Mouse (Mus musculus) neural tube, embryonic 12.5 days (tissue): ENCODE results near the gene Cldn9. TPM values are rescaled to one million over a fixed set of nuclear protein-coding genes. Genes with fewer than 3 reads are reported as not detected.

Source experiments
- ATAC-seq: fragments of 200-750 bp; cut with Nextera tagmentation; 2 replicates; pipeline ENCODE4 v1.8.0; 2017; ENCODE audit warnings: low read depth, mild to moderate bottlenecking, moderate TSS enrichment, moderate library complexity; ENCODE audit not compliant: low FRiP score
- H3K27ac ChIP-seq: fragments of 300-500 bp; sonication (generic); 2 replicates; pipeline ENCODE4 v1.5.1; 2016
- H3K27me3 ChIP-seq: fragments of 300-500 bp; sonication (generic); replicated peaks from 2 replicates; pipeline ENCODE4 v1.6.1; 2016; ENCODE audit warnings: mild to moderate bottlenecking
- H3K36me3 ChIP-seq: fragments of 300-500 bp; sonication (generic); 2 replicates; pipeline ENCODE4 v1.6.1; 2016; ENCODE audit warnings: mild to moderate bottlenecking
- H3K4me1 ChIP-seq: fragments of 300-500 bp; sonication (generic); 2 replicates; pipeline ENCODE4 v1.6.1; 2016
- H3K4me2 ChIP-seq: fragments of 300-500 bp; sonication (generic); replicated peaks from 2 replicates; pipeline ENCODE4 v1.6.1; 2016; ENCODE audit warnings: mild to moderate bottlenecking
- H3K4me3 ChIP-seq: fragments of 300-500 bp; sonication (generic); 2 replicates; pipeline ENCODE4 v1.5.1; 2016
- H3K9ac ChIP-seq: fragments of 300-500 bp; sonication (generic); 2 replicates; pipeline ENCODE4 v1.6.1; 2016; ENCODE audit warnings: mild to moderate bottlenecking
- H3K9me3 ChIP-seq: fragments of 300-500 bp; sonication (generic); 2 replicates; pipeline ENCODE4 v1.6.1; 2016; ENCODE audit warnings: mild to moderate bottlenecking
- WGBS: fragments of 180-500 bp; shearing (Covaris S2); methylation state at CpG from one replicate; pipeline ENCODE4 v1.1.7; 2016; 5-methylcytosine and 5-hydroxymethylcytosine counted together
- polyA plus RNA-seq: library from polyadenylated mRNA; unstranded; fragments of >200 nt; fragmentation: Nextera tagmentation; extraction: Ambion mirVana; gene quantifications from 2 replicates; pipeline ENCODE4 v1.2.1, GENCODE M21; 2016

Gene Cldn9
- 0.74 and 1.9 TPM in 2 replicates for polyA plus RNA-seq

GRCm38 (mm10) chr17:23683856-23684672 lies at the start of gene Cldn9:
Gene Cldn9, minus strand, starts transcription at chr17:23684026.
- no peak within 1 kb of the TSS for H3K9ac ChIP-seq
- no peaks in the 10 kb centered on the region for H3K36me3 ChIP-seq
- H3K27ac ChIP-seq: no peak within 1 kb of the TSS
- H3K4me2 ChIP-seq: peak within 1 kb of the TSS; percentile 22
- no peak within 1 kb of the TSS for H3K4me3 ChIP-seq
- H3K4me1 ChIP-seq: peaks cover 18% of the 10 kb centered on the region
- ATAC-seq: 0 out of 2 replicates have a peak, but pooled peaks have one; percentile 13
- 8% methylated on average over 15 of the region's 15 CpGs for WGBS
- H3K9me3 ChIP-seq: no peaks in the 10 kb centered on the region
- H3K27me3 ChIP-seq: peaks cover 53% of the 10 kb centered on the region

GRCm38 (mm10) chr17:23730441-23730840 lies 46.6 kb upstream of the Cldn9 start:
- Histone ChIP-seq H3K36me3 (peaks cover 8% of the 10 kb centered on the region), H3K27ac (no peak overlapping the region), H3K27me3 (no peaks in the 10 kb centered on the region), H3K4me3 (no peak overlapping the region), H3K4me1 (peaks cover 4% of the 10 kb centered on the region; the same call in 1 of the 2 replicates), H3K9ac (no peak overlapping the region), H3K4me2 (no peak overlapping the region), H3K9me3 (no peaks in the 10 kb centered on the region)
- ATAC-seq: no peak
- WGBS: 79% methylated on average over 1 of the region's 1 CpGs

GRCm38 (mm10) chr17:23726758-23727142 lies 42.9 kb upstream of the Cldn9 start:
- 0% methylated on average over 20 of the region's 20 CpGs for WGBS
- Histone ChIP-seq H3K27me3 (no peaks in the 10 kb centered on the region), H3K4me1 (peaks cover 4% of the 10 kb centered on the region; the same call in 1 of the 2 replicates), H3K9ac (peak overlapping the region; percentile 67), H3K27ac (no peak overlapping the region), H3K4me2 (peak overlapping the region; percentile 96), H3K36me3 (no peaks in the 10 kb centered on the region), H3K9me3 (no peaks in the 10 kb centered on the region), H3K4me3 (peak overlapping the region; percentile 90)
- peak; percentile 86 for ATAC-seq

GRCm38 (mm10) chr17:23725999-23726757 lies 42.4 kb upstream of the Cldn9 start, which contains the start of gene Pkmyt1:
Gene Pkmyt1, plus strand, starts transcription at chr17:23726336.
- WGBS: 2% methylated on average over 71 of the region's 73 CpGs
- peak; percentile 95 for ATAC-seq
- H3K27ac ChIP-seq: no peak within 1 kb of the TSS
- H3K4me1 ChIP-seq: peaks cover 4% of the 10 kb centered on the region; the same call in 1 of the 2 replicates
- H3K9ac ChIP-seq: peak within 1 kb of the TSS; percentile 67
- peak within 1 kb of the TSS; percentile 90 for H3K4me3 ChIP-seq
- no peaks in the 10 kb centered on the region for H3K9me3 ChIP-seq
- peak within 1 kb of the TSS; percentile 96 for H3K4me2 ChIP-seq
- no peaks in the 10 kb centered on the region for H3K27me3 ChIP-seq
- H3K36me3 ChIP-seq: no peaks in the 10 kb centered on the region

GRCm38 (mm10) chr17:23725477-23725876 lies 41.7 kb upstream of the Cldn9 start:
- peak overlapping the region; percentile 96 for H3K4me2 ChIP-seq
- ATAC-seq: no peak
- peak overlapping the region; percentile 38; the same call in 1 of the 2 replicates for H3K9ac ChIP-seq
- H3K4me3 ChIP-seq: peak overlapping the region; percentile 90; the same call in 1 of the 2 replicates
- no peaks in the 10 kb centered on the region for H3K27me3 ChIP-seq
- WGBS: 64% methylated on average over 4 of the region's 4 CpGs
- H3K9me3 ChIP-seq: no peaks in the 10 kb centered on the region
- no peak overlapping the region for H3K27ac ChIP-seq
- peaks cover 4% of the 10 kb centered on the region; the same call in 1 of the 2 replicates for H3K4me1 ChIP-seq
- H3K36me3 ChIP-seq: no peaks in the 10 kb centered on the region

GRCm38 (mm10) chr17:23722376-23723125 lies 38.7 kb upstream of the Cldn9 start, which contains the start of gene 1520401A03Rik:
Gene 1520401A03Rik, minus strand, starts transcription at chr17:23722783.
- no peak within 1 kb of the TSS for H3K9ac ChIP-seq
- no peak within 1 kb of the TSS for H3K4me3 ChIP-seq
- no peak within 1 kb of the TSS for H3K27ac ChIP-seq
- no peaks in the 10 kb centered on the region for H3K27me3 ChIP-seq
- no peaks in the 10 kb centered on the region for H3K9me3 ChIP-seq
- no peak for ATAC-seq
- 73% methylated on average over 7 of the region's 7 CpGs for WGBS
- no peaks in the 10 kb centered on the region for H3K36me3 ChIP-seq
- H3K4me1 ChIP-seq: peaks cover 4% of the 10 kb centered on the region; the same call in 1 of the 2 replicates
- no peak within 1 kb of the TSS for H3K4me2 ChIP-seq

- Histone ChIP-seq H3K27ac (no peak overlapping the region), H3K36me3 (no peaks in the 10 kb centered on the region), H3K4me1 (peaks cover 4% of the 10 kb centered on the region; the same call in 1 of the 2 replicates), H3K9me3 (no peaks in the 10 kb centered on the region), H3K27me3 (no peaks in the 10 kb centered on the region), H3K4me2 (no peak overlapping the region), H3K4me3 (no peak overlapping the region), H3K9ac (no peak overlapping the region)
- ATAC-seq: no peak
- 79% methylated on average over 2 of the region's 2 CpGs for WGBS
These were observed 38.1 kb upstream of the Cldn9 start for GRCm38 (mm10) chr17:23721886-23722285.

GRCm38 (mm10) chr17:23719455-23719854 lies 35.6 kb upstream of the Cldn9 start:
- Histone ChIP-seq H3K27ac (no peak overlapping the region), H3K9ac (no peak overlapping the region), H3K27me3 (no peaks in the 10 kb centered on the region), H3K4me2 (no peak overlapping the region), H3K4me3 (no peak overlapping the region), H3K9me3 (no peaks in the 10 kb centered on the region), H3K4me1 (no peaks in the 10 kb centered on the region), H3K36me3 (no peaks in the 10 kb centered on the region)
- ATAC-seq: no peak
- 11% methylated on average over 1 of the region's 1 CpGs for WGBS

- H3K36me3 ChIP-seq: no peaks in the 10 kb centered on the region
- no peak for ATAC-seq
- H3K27ac ChIP-seq: no peak overlapping the region
- H3K4me2 ChIP-seq: no peak overlapping the region
- no peaks in the 10 kb centered on the region for H3K27me3 ChIP-seq
- 68% methylated on average over 2 of the region's 2 CpGs for WGBS
- H3K9ac ChIP-seq: no peak overlapping the region
- no peaks in the 10 kb centered on the region for H3K4me1 ChIP-seq
- no peak overlapping the region for H3K4me3 ChIP-seq
- H3K9me3 ChIP-seq: no peaks in the 10 kb centered on the region
These were observed 33.2 kb upstream of the Cldn9 start for GRCm38 (mm10) chr17:23717003-23717402.

GRCm38 (mm10) chr17:23706212-23706611 lies 22.4 kb upstream of the Cldn9 start:
- Histone ChIP-seq H3K4me1 (0 out of 2 replicates have a peak, but pooled peaks cover 3% of the 10 kb centered on the region), H3K27ac (no peak overlapping the region), H3K9ac (no peak overlapping the region), H3K9me3 (no peaks in the 10 kb centered on the region), H3K4me3 (no peak overlapping the region), H3K27me3 (peaks cover 4% of the 10 kb centered on the region; the same call in 1 of the 2 replicates), H3K36me3 (no peaks in the 10 kb centered on the region), H3K4me2 (no peak overlapping the region)
- peak; percentile 43; the same call in 1 of the 2 replicates for ATAC-seq
- 0% methylated on average over 3 of the region's 3 CpGs for WGBS

GRCm38 (mm10) chr17:23705525-23706104 lies 21.8 kb upstream of the Cldn9 start:
- H3K4me3 ChIP-seq: no peak overlapping the region
- H3K4me2 ChIP-seq: no peak overlapping the region
- no peak overlapping the region for H3K27ac ChIP-seq
- WGBS: 76% methylated on average over 7 of the region's 7 CpGs
- H3K27me3 ChIP-seq: peaks cover 10% of the 10 kb centered on the region; the same call in 1 of the 2 replicates
- 0 out of 2 replicates have a peak, but pooled peaks cover 3% of the 10 kb centered on the region for H3K4me1 ChIP-seq
- no peak overlapping the region for H3K9ac ChIP-seq
- no peaks in the 10 kb centered on the region for H3K36me3 ChIP-seq
- ATAC-seq: peak; percentile 28
- no peaks in the 10 kb centered on the region for H3K9me3 ChIP-seq
